Mouse (Mus musculus): ENCODE results near the gene Ccno. TPM values are rescaled to one million over a fixed set of nuclear protein-coding genes. Genes with fewer than 3 reads are reported as not detected.

Ccno gene
- polyA plus RNA-seq, 1 experiment from 2014 or later, result 2.2 TPM

DNA sequence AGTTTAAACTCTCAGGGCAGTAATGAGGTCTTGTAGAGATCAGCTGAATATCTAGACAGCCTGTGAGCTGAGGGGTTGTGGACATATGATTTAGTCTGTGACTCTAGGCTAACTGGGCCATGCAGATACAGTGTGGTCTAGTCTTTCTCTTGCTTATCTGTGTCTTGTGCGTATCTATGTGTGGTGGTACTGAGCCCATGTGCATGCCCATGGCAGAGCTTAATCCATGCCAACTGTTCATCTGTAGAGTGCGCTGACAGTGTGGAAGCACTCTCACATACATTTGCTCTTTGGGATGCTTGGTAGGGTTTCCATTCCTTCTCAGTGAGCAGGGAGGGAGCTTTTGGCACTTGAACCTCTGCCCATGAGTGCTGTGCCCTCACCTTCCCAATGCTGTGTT lies 33.9 kb downstream of the Ccno start:
- Histone ChIP-seq H3K9me3 (replicated peaks; ENCODE audit: control insufficient read depth, low read length) (no peaks in the 10 kb centered on the region), H3K9ac (ENCODE audit: low read length) (no peak overlapping the region), H3K4me1 (ENCODE audit: control insufficient read depth, insufficient read depth, low read length) (no peaks in the 10 kb centered on the region), H3K4me2 (ENCODE audit: low read length) (no peak overlapping the region), H3K36me3 (ENCODE audit: control insufficient read depth, insufficient read depth, low read length) (no peaks in the 10 kb centered on the region), H3K27me3 (replicated peaks; ENCODE audit: control insufficient read depth, insufficient read depth, low read length) (no peaks in the 10 kb centered on the region), H3K27ac (ENCODE audit: low read depth, low read length) (no peak overlapping the region), H3K4me3 (ENCODE audit: low read depth, low read length) (no peak overlapping the region)
- ATAC-seq, result no peak
- 79% methylated on average over 2 of the region's 2 CpGs for WGBS
- DNase-seq (ENCODE audit: low spot score), result no peak

- Histone ChIP-seq H3K4me2 (ENCODE audit: low read length) (no peak overlapping the region), H3K9ac (ENCODE audit: low read length) (no peak overlapping the region), H3K27me3 (replicated peaks; ENCODE audit: control insufficient read depth, insufficient read depth, low read length) (no peaks in the 10 kb centered on the region), H3K27ac (ENCODE audit: low read depth, low read length) (no peak overlapping the region), H3K4me1 (ENCODE audit: control insufficient read depth, insufficient read depth, low read length) (no peaks in the 10 kb centered on the region), H3K4me3 (ENCODE audit: low read depth, low read length) (no peak overlapping the region), H3K36me3 (ENCODE audit: control insufficient read depth, insufficient read depth, low read length) (no peaks in the 10 kb centered on the region), H3K9me3 (replicated peaks; ENCODE audit: control insufficient read depth, low read length) (no peaks in the 10 kb centered on the region)
- 73% methylated on average over 8 of the region's 8 CpGs for WGBS
- ATAC-seq, result no peak
- no peak for DNase-seq (ENCODE audit: low spot score)
Observed at GRCm38 (mm10) chr13:113022467-113022866, 34.9 kb downstream of the Ccno start.

- DNase-seq (ENCODE audit: low spot score), result no peak
- 91% methylated on average over 17 of the region's 17 CpGs for WGBS
- Histone ChIP-seq H3K4me3 (ENCODE audit: low read depth, low read length) (no peak overlapping the region), H3K4me1 (ENCODE audit: control insufficient read depth, insufficient read depth, low read length) (no peaks in the 10 kb centered on the region), H3K9ac (ENCODE audit: low read length) (no peak overlapping the region), H3K4me2 (ENCODE audit: low read length) (no peak overlapping the region), H3K27ac (ENCODE audit: low read depth, low read length) (no peak overlapping the region), H3K27me3 (replicated peaks; ENCODE audit: control insufficient read depth, insufficient read depth, low read length) (no peaks in the 10 kb centered on the region), H3K36me3 (ENCODE audit: control insufficient read depth, insufficient read depth, low read length) (no peaks in the 10 kb centered on the region), H3K9me3 (replicated peaks; ENCODE audit: control insufficient read depth, low read length) (no peaks in the 10 kb centered on the region)
- ATAC-seq, result no peak
Observed at GRCm38 (mm10) chr13:113023274-113024143, 35.9 kb downstream of the Ccno start.

DNA sequence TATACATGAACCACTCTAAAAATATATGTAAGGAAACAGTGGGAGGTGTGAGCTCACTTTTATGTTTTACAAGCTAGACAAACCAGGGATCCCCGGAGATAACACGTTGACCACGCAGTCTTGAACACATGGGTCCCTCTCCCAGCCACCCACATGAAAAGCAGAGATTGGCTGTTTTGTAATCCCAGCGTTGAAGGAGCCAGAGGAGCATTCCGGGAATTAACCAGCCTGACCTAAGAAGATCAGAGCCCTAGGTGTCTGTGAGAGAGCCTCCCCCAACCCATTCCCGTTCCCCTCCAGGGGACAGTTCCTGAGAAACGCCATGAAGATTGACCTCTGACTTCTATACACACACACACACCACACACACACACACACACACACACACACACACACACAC lies 43.7 kb downstream of the Ccno start:
- Histone ChIP-seq H3K27ac (ENCODE audit: low read depth, low read length) (no peak overlapping the region), H3K9me3 (replicated peaks; ENCODE audit: control insufficient read depth, low read length) (no peaks in the 10 kb centered on the region), H3K4me2 (ENCODE audit: low read length) (peak overlapping the region; percentile 85), H3K36me3 (ENCODE audit: control insufficient read depth, insufficient read depth, low read length) (no peaks in the 10 kb centered on the region), H3K27me3 (replicated peaks; ENCODE audit: control insufficient read depth, insufficient read depth, low read length) (peaks cover 22% of the 10 kb centered on the region), H3K4me1 (ENCODE audit: control insufficient read depth, insufficient read depth, low read length) (peaks cover 14% of the 10 kb centered on the region; the same call in 1 of the 2 replicates), H3K9ac (ENCODE audit: low read length) (peak overlapping the region; percentile 74), H3K4me3 (ENCODE audit: low read depth, low read length) (peak overlapping the region; percentile 52)
- ATAC-seq (peak; percentile 10; the same call in 1 of the 2 replicates), DNase-seq (ENCODE audit: low spot score) (no peak)
- 3% methylated on average over 7 of the region's 7 CpGs for WGBS

GRCm38 (mm10) chr13:113031792-113032571 lies 44.4 kb downstream of the Ccno start:
- Histone ChIP-seq H3K27me3 (replicated peaks; ENCODE audit: control insufficient read depth, insufficient read depth, low read length) (peaks cover 22% of the 10 kb centered on the region), H3K4me3 (ENCODE audit: low read depth, low read length) (peak overlapping the region; percentile 52), H3K27ac (ENCODE audit: low read depth, low read length) (peak overlapping the region; percentile 76), H3K4me2 (ENCODE audit: low read length) (peak overlapping the region; percentile 85), H3K9ac (ENCODE audit: low read length) (peak overlapping the region; percentile 74), H3K9me3 (replicated peaks; ENCODE audit: control insufficient read depth, low read length) (no peaks in the 10 kb centered on the region), H3K4me1 (ENCODE audit: control insufficient read depth, insufficient read depth, low read length) (peaks cover 14% of the 10 kb centered on the region; the same call in 1 of the 2 replicates), H3K36me3 (ENCODE audit: control insufficient read depth, insufficient read depth, low read length) (no peaks in the 10 kb centered on the region)
- WGBS, result under 1% methylated on average over 40 of the region's 40 CpGs
- DNase-seq (ENCODE audit: low spot score), result peak; percentile 85
- ATAC-seq, result peak; percentile 55

DNA sequence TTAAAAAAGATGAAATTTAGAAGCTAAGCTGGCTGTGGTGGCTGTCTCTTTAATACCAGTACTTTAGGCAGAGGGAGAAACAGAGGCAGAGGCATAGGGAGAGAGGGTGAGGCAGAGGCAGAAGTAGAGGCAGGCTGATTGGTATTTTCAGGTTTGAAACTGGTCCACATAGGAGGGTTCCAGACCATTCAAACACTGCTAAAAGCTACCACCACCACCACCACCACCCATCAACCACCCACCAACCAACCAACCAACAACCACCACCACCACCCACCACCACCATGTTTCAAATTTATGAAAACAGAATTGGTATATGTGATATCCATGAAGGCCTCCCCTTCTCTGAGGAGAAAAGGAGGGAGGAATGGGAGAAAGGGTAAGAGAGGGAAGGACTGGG lies 45.2 kb downstream of the Ccno start:
- H3K9me3 ChIP-seq (replicated peaks; ENCODE audit: control insufficient read depth, low read length), result no peaks in the 10 kb centered on the region
- peak overlapping the region; percentile 85; the same call in 1 of the 2 replicates for H3K4me2 ChIP-seq (ENCODE audit: low read length)
- H3K27ac ChIP-seq (ENCODE audit: low read depth, low read length), result no peak overlapping the region
- no peak for DNase-seq (ENCODE audit: low spot score)
- peaks cover 14% of the 10 kb centered on the region; the same call in 1 of the 2 replicates for H3K4me1 ChIP-seq (ENCODE audit: control insufficient read depth, insufficient read depth, low read length)
- H3K36me3 ChIP-seq (ENCODE audit: control insufficient read depth, insufficient read depth, low read length), result no peaks in the 10 kb centered on the region
- ATAC-seq, result no peak
- H3K4me3 ChIP-seq (ENCODE audit: low read depth, low read length), result no peak overlapping the region
- peaks cover 26% of the 10 kb centered on the region for H3K27me3 ChIP-seq (replicated peaks; ENCODE audit: control insufficient read depth, insufficient read depth, low read length)
- no peak overlapping the region for H3K9ac ChIP-seq (ENCODE audit: low read length)

GRCm38 (mm10) chr13:113034271-113034886 lies 46.8 kb downstream of the Ccno start:
- peak overlapping the region; percentile 38 for H3K4me3 ChIP-seq (ENCODE audit: low read depth, low read length)
- no peak overlapping the region for H3K27ac ChIP-seq (ENCODE audit: low read depth, low read length)
- ATAC-seq (peak; percentile 59), DNase-seq (ENCODE audit: low spot score) (peak; percentile 71)
- no peaks in the 10 kb centered on the region for H3K36me3 ChIP-seq (ENCODE audit: control insufficient read depth, insufficient read depth, low read length)
- peaks cover 14% of the 10 kb centered on the region; the same call in 1 of the 2 replicates for H3K4me1 ChIP-seq (ENCODE audit: control insufficient read depth, insufficient read depth, low read length)
- H3K27me3 ChIP-seq (replicated peaks; ENCODE audit: control insufficient read depth, insufficient read depth, low read length), result peaks cover 26% of the 10 kb centered on the region
- under 1% methylated on average over 11 of the region's 11 CpGs for WGBS
- peak overlapping the region; percentile 52 for H3K9ac ChIP-seq (ENCODE audit: low read length)
- H3K9me3 ChIP-seq (replicated peaks; ENCODE audit: control insufficient read depth, low read length), result no peaks in the 10 kb centered on the region
- H3K4me2 ChIP-seq (ENCODE audit: low read length), result peak overlapping the region; percentile 88

DNA sequence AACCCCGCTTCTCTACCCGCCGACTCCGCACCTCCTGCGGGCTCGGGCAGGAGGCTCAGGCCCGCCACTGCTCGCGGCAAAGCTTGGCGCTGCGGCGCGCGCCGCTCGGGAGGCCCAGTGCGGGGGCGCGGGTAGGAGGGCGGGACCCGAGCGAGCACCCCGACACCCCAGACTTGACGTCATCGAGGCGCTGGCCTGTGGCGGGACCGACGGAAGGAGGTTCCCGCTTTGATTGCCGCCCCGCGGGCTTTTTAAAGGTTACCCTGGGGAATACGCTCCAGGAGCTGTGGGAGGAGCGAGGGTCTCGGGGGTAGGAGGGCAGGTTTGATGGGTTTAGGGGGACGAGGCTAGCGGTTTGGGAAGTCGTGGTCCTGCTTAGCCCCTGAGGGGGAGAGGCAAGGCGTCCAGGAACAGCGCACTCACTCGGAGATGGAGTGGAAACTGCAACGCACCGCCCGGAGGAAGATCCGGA lies 47.4 kb downstream of the Ccno start, which contains the start of gene Cdc20b:
Gene Cdc20b (plus strand): TSS at position 162 of the 472 bp plus-strand sequence.
- Histone ChIP-seq H3K4me2 (ENCODE audit: low read length) (peak within 1 kb of the TSS; percentile 88), H3K27me3 (replicated peaks; ENCODE audit: control insufficient read depth, insufficient read depth, low read length) (peaks cover 26% of the 10 kb centered on the region), H3K9me3 (replicated peaks; ENCODE audit: control insufficient read depth, low read length) (no peaks in the 10 kb centered on the region), H3K36me3 (ENCODE audit: control insufficient read depth, insufficient read depth, low read length) (no peaks in the 10 kb centered on the region), H3K4me3 (ENCODE audit: low read depth, low read length) (peak within 1 kb of the TSS; percentile 38), H3K9ac (ENCODE audit: low read length) (peak within 1 kb of the TSS; percentile 52), H3K27ac (ENCODE audit: low read depth, low read length) (no peak within 1 kb of the TSS), H3K4me1 (ENCODE audit: control insufficient read depth, insufficient read depth, low read length) (peaks cover 14% of the 10 kb centered on the region; the same call in 1 of the 2 replicates)
- 0% methylated on average over 46 of the region's 46 CpGs for WGBS
- ATAC-seq (peak; percentile 30), DNase-seq (ENCODE audit: low spot score) (peak; percentile 56)
